Mouse (Mus musculus): ENCODE results near the gene Cdv3.

DNA sequence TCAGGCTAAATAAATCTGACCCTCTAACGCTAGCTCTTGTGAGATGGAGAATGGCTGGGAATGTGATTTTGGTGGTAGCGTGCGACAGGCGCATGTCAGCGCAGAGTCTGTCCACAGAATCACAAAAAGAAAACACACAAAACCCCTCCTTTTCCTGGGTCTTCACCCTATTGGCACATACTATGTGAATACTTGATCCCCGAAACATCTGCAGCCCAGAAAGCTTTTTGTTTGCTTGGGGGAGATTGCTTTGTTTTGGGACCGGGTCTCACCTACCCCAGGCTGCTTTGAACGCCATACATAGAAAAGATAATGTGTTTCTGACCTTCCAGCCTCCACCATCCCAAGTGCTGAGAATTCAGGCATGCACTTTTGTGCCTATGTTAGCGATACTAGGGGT lies 716 bp upstream of the Cdv3 start:
- no peak for TF ChIP-seq CTCF (IDR thresholded peaks at IDR 0.05 in 2 of 3, conservative IDR thresholded peaks at IDR 0.05 in 1 of 3; ENCODE audit: control insufficient read depth in 1 of 3, insufficient read depth in 1 of 3, low read depth in 2 of 3, low read length in 3 of 3, poor library complexity in 1 of 3, severe bottlenecking in 1 of 3)
- TF ChIP-seq POLR2AphosphoS2 (IDR thresholded peaks at IDR 0.05; ENCODE audit: low read length), result no peak
- no peak for TF ChIP-seq MYC (IDR thresholded peaks at IDR 0.05; ENCODE audit: low read depth, low read length)
- TF ChIP-seq EP300 (IDR thresholded peaks at IDR 0.05; ENCODE audit: low read depth in 1 of 2, low read length in 2 of 2), result no peak

Measured in MEL (cell line).